Mouse (Mus musculus): ENCODE measurements at regions not wholly inside any gene's neighbourhood (a gene's known extent, or its start where the extent isn't known, plus 50 kb on each side); places are given as distances from the start of the nearest gene placed in this dataset.

GRCm38 (mm10) chr4:70603209-70603852 lies 68.5 kb upstream of the Megf9 start:
- intact Hi-C loops (cut with DNase I) = loop anchor here (5.0 kb wide), 1 partner anchor 1594 kb away; no protein-coding TSS in a partner anchor

DNA sequence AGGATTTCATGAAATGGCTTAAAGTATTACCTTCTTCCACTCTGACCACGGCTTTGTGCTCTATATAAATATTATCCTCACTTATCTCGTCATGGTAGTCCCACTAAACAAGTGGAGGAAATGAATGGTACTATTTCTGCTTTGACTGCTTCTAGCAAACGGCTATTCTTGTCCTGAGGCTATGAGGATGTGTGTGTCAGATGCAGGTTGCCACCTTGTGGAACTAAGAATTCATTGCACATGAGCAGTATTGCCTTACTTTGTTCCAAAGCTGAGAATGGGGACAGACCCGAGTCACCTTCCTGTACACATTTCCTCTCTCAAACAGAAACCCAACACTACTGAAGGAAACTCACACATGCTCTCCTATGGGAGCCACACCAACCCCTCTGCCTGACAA lies 66.5 kb upstream of the Megf9 start:
- intact Hi-C loops (cut with DNase I) = loop anchor here (1.0 to 5.0 kb wide), 3 partner anchors 20 to 1596 kb away; no protein-coding TSS in a partner anchor
- peak; percentile 31 to 67 for DNase-seq (ENCODE audit: low spot score in 2 of 2)

More at GRCm38 (mm10) chr4:70603209-70603852, 68.5 kb upstream of the Megf9 start:
- peak; percentile 43 to 60 for DNase-seq (ENCODE audit: low spot score in 2 of 2)
